Mouse (Mus musculus): ENCODE data around the gene Csgalnact2. TPM values are rescaled to one million over a fixed set of nuclear protein-coding genes. Genes with fewer than 3 reads are reported as not detected.

Gene Csgalnact2
- total and polyA plus RNA-seq, 3 experiments, result 2.2 to 6.4 (median 3.0) TPM

DNA sequence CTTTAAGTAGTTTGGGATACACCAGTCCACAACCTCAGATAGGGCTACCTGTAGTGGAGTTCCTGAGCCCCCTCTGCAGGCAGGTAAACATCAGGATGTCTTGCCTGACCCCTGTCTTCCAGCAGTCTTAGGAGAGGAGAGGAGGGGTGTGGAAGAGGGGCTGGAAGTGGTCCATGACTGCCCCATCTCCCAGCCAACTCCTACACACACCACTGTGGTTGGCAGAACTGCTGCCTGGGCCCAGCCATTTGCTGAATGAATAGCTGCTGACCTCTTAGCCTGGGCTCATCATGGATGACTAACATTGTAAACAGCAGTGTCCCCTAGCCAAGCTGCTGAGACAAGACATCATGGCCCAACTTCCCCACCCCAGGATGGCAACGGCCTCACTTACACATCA lies 26.6 kb upstream of the Csgalnact2 start:
- H3K4me3 ChIP-seq (replicated peaks in 1 of 3; ENCODE audit: low read depth in 2 of 3, low read length in 2 of 3, poor library complexity in 1 of 3), result no peak overlapping the region
- no peaks in the 10 kb centered on the region for H3K36me3 ChIP-seq (replicated peaks in 1 of 2; ENCODE audit: control insufficient read depth in 1 of 2, insufficient read depth in 1 of 2, low read length in 1 of 2)
- TF ChIP-seq ZMIZ1 (IDR thresholded peaks at IDR 0.05; ENCODE audit: low read depth, low read length) (no peak), MYC (IDR thresholded peaks at IDR 0.05; ENCODE audit: low read depth, low read length) (no peak), USF1 (IDR thresholded peaks at IDR 0.05; ENCODE audit: low read depth, low read length) (no peak), USF2 (conservative IDR thresholded peaks at IDR 0.05; ENCODE audit: low read depth, low read length) (no peak)
- DNase-seq (ENCODE audit: extremely low read depth), result no peak
- H3K4me1 ChIP-seq (ENCODE audit: control insufficient read depth in 1 of 2, insufficient read depth in 2 of 2), result 0 out of 4 replicates have a peak, but pooled peaks cover 0 to 3% of the 10 kb centered on the region in 2 experiments
- peaks cover 76% of the 10 kb centered on the region for H3K27me3 ChIP-seq (replicated peaks)
- H3K4me2 ChIP-seq (ENCODE audit: insufficient read depth, low read depth, poor library complexity, severe bottlenecking), result no peak overlapping the region
- dilution Hi-C loops (cut with MboI; ENCODE audit: extremely low pct_ligation_motif_present, extremely low pct_unique_long_range_greater_than_20kb, low sequenced_read_pairs), result no loop called here
- in situ Hi-C loops (cut with MboI; ENCODE audit: low pct_ligation_motif_present, low pct_unique_long_range_greater_than_20kb, low sequenced_read_pairs), result no loop called here
- no peak overlapping the region for H3K27ac ChIP-seq (ENCODE audit: insufficient read depth, low read depth)
- no peak overlapping the region for H3K9ac ChIP-seq (ENCODE audit: insufficient read depth, low read depth)
- no peaks in the 10 kb centered on the region for H3K9me3 ChIP-seq (replicated peaks; ENCODE audit: low read length)
- no peaks in the 10 kb centered on the region for H3K79me2 ChIP-seq (replicated peaks; ENCODE audit: control insufficient read depth, extremely low read depth, insufficient read depth, poor library complexity, severe bottlenecking)

DNA sequence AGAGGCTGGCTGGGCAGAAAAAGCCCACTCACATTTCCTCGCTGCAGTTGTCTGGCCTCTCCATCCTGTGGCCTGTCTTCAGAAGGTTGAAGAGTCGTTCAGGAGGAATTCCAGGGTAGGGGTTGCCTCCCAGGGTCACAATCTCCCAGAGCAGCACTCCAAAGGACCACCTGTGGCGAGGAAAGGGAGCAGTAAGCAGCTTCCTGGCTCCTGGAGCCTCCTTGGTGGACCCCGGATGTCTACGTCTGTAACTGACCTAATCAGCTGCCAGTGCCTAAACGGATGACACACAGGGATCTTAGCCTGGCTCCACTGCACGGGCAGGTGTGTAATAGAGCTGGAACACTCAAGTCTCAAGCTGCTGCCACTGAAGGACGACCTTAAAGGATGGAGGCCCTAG lies 25.8 kb upstream of the Csgalnact2 start:
- no peak overlapping the region for H3K9ac ChIP-seq (ENCODE audit: insufficient read depth, low read depth)
- no peak overlapping the region for H3K4me3 ChIP-seq (replicated peaks in 1 of 3; ENCODE audit: low read depth in 2 of 3, low read length in 2 of 3, poor library complexity in 1 of 3)
- H3K36me3 ChIP-seq (replicated peaks in 1 of 2; ENCODE audit: control insufficient read depth in 1 of 2, insufficient read depth in 1 of 2, low read length in 1 of 2), result no peaks in the 10 kb centered on the region
- DNase-seq (ENCODE audit: extremely low read depth), result no peak
- no peak overlapping the region for H3K27ac ChIP-seq (ENCODE audit: insufficient read depth, low read depth)
- no peak overlapping the region for H3K4me2 ChIP-seq (ENCODE audit: insufficient read depth, low read depth, poor library complexity, severe bottlenecking)
- TF ChIP-seq MAFK (IDR thresholded peaks at IDR 0.05; ENCODE audit: insufficient replicate concordance, low read length), result no peak
- peaks cover 78% of the 10 kb centered on the region for H3K27me3 ChIP-seq (replicated peaks)
- no peaks in the 10 kb centered on the region for H3K79me2 ChIP-seq (replicated peaks; ENCODE audit: control insufficient read depth, extremely low read depth, insufficient read depth, poor library complexity, severe bottlenecking)
- in situ Hi-C loops (cut with MboI; ENCODE audit: low pct_ligation_motif_present, low pct_unique_long_range_greater_than_20kb, low sequenced_read_pairs), result no loop called here
- 0 out of 4 replicates have a peak, but pooled peaks cover 0 to 3% of the 10 kb centered on the region in 2 experiments for H3K4me1 ChIP-seq (ENCODE audit: control insufficient read depth in 1 of 2, insufficient read depth in 2 of 2)
- dilution Hi-C loops (cut with MboI; ENCODE audit: extremely low pct_ligation_motif_present, extremely low pct_unique_long_range_greater_than_20kb, low sequenced_read_pairs), result no loop called here
- no peaks in the 10 kb centered on the region for H3K9me3 ChIP-seq (replicated peaks; ENCODE audit: low read length)

DNA sequence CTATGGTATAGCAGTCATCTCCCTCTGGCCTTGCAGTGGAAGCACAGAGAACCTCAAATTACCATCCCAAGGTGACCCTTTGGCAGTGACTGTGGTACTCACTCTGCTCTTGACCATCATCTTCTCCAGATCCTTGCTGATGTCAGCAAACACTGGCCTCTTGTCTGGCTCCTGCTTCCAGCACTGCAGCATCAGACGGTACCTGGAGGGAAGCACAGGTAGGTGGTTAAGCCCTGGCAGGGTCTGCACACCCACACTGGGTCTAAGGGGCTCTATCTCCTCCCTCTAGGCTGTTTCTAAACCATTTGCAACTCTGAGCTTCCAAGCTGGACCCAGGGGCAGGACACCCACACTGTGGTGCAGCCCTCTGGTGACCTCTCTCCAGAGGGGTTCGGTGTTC lies 24.1 kb upstream of the Csgalnact2 start:
- Histone ChIP-seq H3K9me3 (replicated peaks; ENCODE audit: low read length) (no peaks in the 10 kb centered on the region), H3K36me3 (replicated peaks in 1 of 2; ENCODE audit: control insufficient read depth in 1 of 2, insufficient read depth in 1 of 2, low read length in 1 of 2) (no peaks in the 10 kb centered on the region), H3K27ac (ENCODE audit: insufficient read depth, low read depth) (no peak overlapping the region), H3K9ac (ENCODE audit: insufficient read depth, low read depth) (no peak overlapping the region), H3K4me2 (ENCODE audit: insufficient read depth, low read depth, poor library complexity, severe bottlenecking) (no peak overlapping the region), H3K79me2 (replicated peaks; ENCODE audit: control insufficient read depth, extremely low read depth, insufficient read depth, poor library complexity, severe bottlenecking) (no peaks in the 10 kb centered on the region), H3K4me1 (ENCODE audit: control insufficient read depth in 1 of 2, insufficient read depth in 2 of 2) (0 out of 4 replicates have a peak, but pooled peaks cover 0 to 3% of the 10 kb centered on the region in 2 experiments), H3K4me3 (replicated peaks in 1 of 3; ENCODE audit: low read depth in 2 of 3, low read length in 2 of 3, poor library complexity in 1 of 3) (no peak overlapping the region), H3K27me3 (replicated peaks) (peaks cover 80% of the 10 kb centered on the region)
- dilution Hi-C loops (cut with MboI; ENCODE audit: extremely low pct_ligation_motif_present, extremely low pct_unique_long_range_greater_than_20kb, low sequenced_read_pairs) (no loop called here), in situ Hi-C loops (cut with MboI; ENCODE audit: low pct_ligation_motif_present, low pct_unique_long_range_greater_than_20kb, low sequenced_read_pairs) (no loop called here)
- no peak for DNase-seq (ENCODE audit: extremely low read depth)
- no peak for TF ChIP-seq POLR2AphosphoS2 (IDR thresholded peaks at IDR 0.05; ENCODE audit: low read depth, low read length)
- no peak for TF ChIP-seq TBP (conservative IDR thresholded peaks at IDR 0.05; ENCODE audit: low read depth, low read length)
- TF ChIP-seq SIN3A (IDR thresholded peaks at IDR 0.05; ENCODE audit: low read length), result no peak
- TF ChIP-seq IRF4 (IDR thresholded peaks at IDR 0.05; ENCODE audit: low read depth, low read length), result no peak
- TF ChIP-seq MYC (IDR thresholded peaks at IDR 0.05; ENCODE audit: low read depth, low read length), result no peak
- no peak for TF ChIP-seq NRF1 (IDR thresholded peaks at IDR 0.05; ENCODE audit: low read depth, low read length)
- no peak for TF ChIP-seq USF1 (IDR thresholded peaks at IDR 0.05; ENCODE audit: low read depth, low read length)
